11 mouse cellular contexts compared by ENCODE assay signal in the genomic region with DNA sequence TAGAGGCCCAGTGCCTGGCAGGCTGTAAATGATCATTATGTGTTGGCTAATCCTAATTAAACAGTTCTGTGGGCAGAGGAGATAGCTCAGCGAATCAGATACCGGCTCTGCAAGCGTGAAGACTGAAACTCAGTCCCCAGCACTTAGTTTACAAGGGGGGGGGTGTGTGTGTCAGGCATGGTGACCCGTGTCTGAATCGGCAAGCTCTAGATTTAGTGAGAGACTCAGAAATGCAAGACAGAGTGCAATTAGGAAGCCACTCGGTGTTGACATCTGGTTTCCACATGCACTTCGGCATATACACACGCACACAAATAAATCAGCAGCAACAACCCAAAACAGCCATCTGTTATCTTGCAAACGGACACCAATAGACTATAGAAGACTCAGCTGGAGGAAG. TPM values are rescaled to one million over a fixed set of nuclear protein-coding genes. Genes with fewer than 3 reads are reported as not detected.
A peak's percentile ranks its signal among the peaks of the same experiment; 100 is the strongest.
DNase-seq lines count a peak whose midpoint lies in the region; ATAC-seq and TF ChIP-seq lines count a peak whose summit lies in the region.
"Had no signal": no experiment of that assay in that cellular context is flagged by ENCODE, and none has a peak within 500 bp of the region (broad histone marks: within the 10 kb centered on the region; RNA-seq: fewer than 3 reads in every experiment).

No protein-coding gene starts in this region.

- H3K4me3 ChIP-seq in liver, adult 2 months (ENCODE audit: insufficient read depth, low read depth, low read length) = no peak overlapping the region
- no peak overlapping the region for H3K4me3 ChIP-seq in heart, postnatal 0 days (ENCODE audit: low read depth, low read length)
- H3K4me3 ChIP-seq in megakaryocyte, embryonic 14.5 days (replicated peaks) = peak overlapping the region; percentile 55
- no peak overlapping the region for H3K4me3 ChIP-seq in forebrain, embryonic 16.5 days (replicated peaks; ENCODE audit: low read length)

- H3K4me2 ChIP-seq in heart, postnatal 0 days (ENCODE audit: low read depth, low read length) = peak overlapping the region; percentile 54
- no peak overlapping the region for H3K4me2 ChIP-seq in forebrain, embryonic 16.5 days (ENCODE audit: low read length)

- no peaks in the 10 kb centered on the region for H3K79me2 ChIP-seq in liver, adult 2 months (ENCODE audit: control insufficient read depth, insufficient read depth, low read length)

- no peaks in the 10 kb centered on the region for H3K36me3 ChIP-seq in liver, adult 2 months (ENCODE audit: control insufficient read depth, insufficient read depth, low read length)
- H3K36me3 ChIP-seq in heart, postnatal 0 days (replicated peaks; ENCODE audit: control insufficient read depth, insufficient read depth, low read length) = peaks cover 22% of the 10 kb centered on the region; the same call in 1 of the 2 replicates
- no peaks in the 10 kb centered on the region for H3K36me3 ChIP-seq in megakaryocyte, embryonic 14.5 days (replicated peaks; ENCODE audit: low read length)
- H3K36me3 ChIP-seq in forebrain, embryonic 16.5 days (ENCODE audit: control insufficient read depth, insufficient read depth) = no peaks in the 10 kb centered on the region

- peak overlapping the region; percentile 52 for H3K27ac ChIP-seq in liver, adult 2 months (replicated peaks; ENCODE audit: insufficient read depth, low read depth, low read length)
- peak overlapping the region; percentile 85 for H3K27ac ChIP-seq in heart, postnatal 0 days (ENCODE audit: low read depth)
- no peak overlapping the region for H3K27ac ChIP-seq in forebrain, embryonic 16.5 days (ENCODE audit: low read length)

- TF ChIP-seq POLR2A in liver, adult 2 months (IDR thresholded peaks at IDR 0.05; ENCODE audit: extremely low read depth, insufficient read depth, low read length) = no peak

- H3K27me3 ChIP-seq in liver, adult 2 months (ENCODE audit: control insufficient read depth, insufficient read depth, low read length) = no peaks in the 10 kb centered on the region
- no peaks in the 10 kb centered on the region for H3K27me3 ChIP-seq in heart, postnatal 0 days (ENCODE audit: control insufficient read depth, insufficient read depth, low read length)
- H3K27me3 ChIP-seq in megakaryocyte, embryonic 14.5 days (replicated peaks) = peaks cover 58% of the 10 kb centered on the region
- no peaks in the 10 kb centered on the region for H3K27me3 ChIP-seq in forebrain, embryonic 16.5 days (replicated peaks; ENCODE audit: control insufficient read depth, insufficient read depth, low read length)

- peak; percentile 86 for DNase-seq in heart, adult 11 months
- no peak for DNase-seq in heart, adult 9 months (ENCODE audit: low spot score in 2 of 2)
- DNase-seq in liver, adult 2 months (ENCODE audit: extremely low read depth, low read depth, low spot score) = no peak
- DNase-seq in liver = no peak
- no peak for DNase-seq in heart, postnatal 0 days (ENCODE audit: low spot score)
- DNase-seq in thymus, postnatal 25 days = no peak
- DNase-seq: adrenal gland, postnatal 25 days; cerebellum, adult 8-10 months; forebrain, postnatal 0 days had no signal

- WGBS in liver, adult 2 months = 46% methylated on average over 9 of the region's 9 CpGs
- 22% methylated on average over 9 of the region's 9 CpGs for WGBS in heart, postnatal 0 days
- WGBS in forebrain, embryonic 16.5 days = 73% methylated on average over 9 of the region's 9 CpGs

- no peaks in the 10 kb centered on the region for H3K9me3 ChIP-seq in heart, postnatal 0 days (replicated peaks; ENCODE audit: control insufficient read depth, low read length)
- H3K9me3 ChIP-seq in megakaryocyte, embryonic 14.5 days = no peaks in the 10 kb centered on the region
- no peaks in the 10 kb centered on the region for H3K9me3 ChIP-seq in forebrain, embryonic 16.5 days (ENCODE audit: control insufficient read depth, low read length)

- no peak for TF ChIP-seq EP300 in heart, postnatal 0 days (IDR thresholded peaks at IDR 0.05; ENCODE audit: low read depth)

- no peak for ATAC-seq in heart, postnatal 0 days (ENCODE audit: insufficient read depth, low read depth)
- ATAC-seq in forebrain, embryonic 16.5 days = no peak
- ATAC-seq: forebrain, postnatal 0 days had no signal

- no peak overlapping the region for H3K9ac ChIP-seq in liver, adult 2 months (ENCODE audit: low read depth, low read length)
- H3K9ac ChIP-seq in heart, postnatal 0 days (replicated peaks; ENCODE audit: low read depth, low read length) = no peak overlapping the region
- H3K9ac ChIP-seq in forebrain, embryonic 16.5 days (replicated peaks; ENCODE audit: low read depth, low read length) = no peak overlapping the region
- H3K9ac ChIP-seq: forebrain, postnatal 0 days had no signal

- TF ChIP-seq CTCF in liver, adult 2 months (IDR thresholded peaks at IDR 0.05; ENCODE audit: low read depth, low read length) = no peak
- TF ChIP-seq CTCF in heart, postnatal 0 days (IDR thresholded peaks at IDR 0.05; ENCODE audit: low read depth) = no peak

- peaks cover 20% of the 10 kb centered on the region for H3K4me1 ChIP-seq in liver, adult 2 months (ENCODE audit: control insufficient read depth, insufficient read depth, low read length)
- peaks cover 84% of the 10 kb centered on the region for H3K4me1 ChIP-seq in heart, postnatal 0 days (ENCODE audit: control insufficient read depth, insufficient read depth)
- peaks cover 75% of the 10 kb centered on the region for H3K4me1 ChIP-seq in megakaryocyte, embryonic 14.5 days
- H3K4me1 ChIP-seq in forebrain, embryonic 16.5 days (replicated peaks; ENCODE audit: control insufficient read depth, insufficient read depth, low read length) = 0 out of 2 replicates have a peak, but pooled peaks cover 4% of the 10 kb centered on the region

RNA-seq across cellular contexts. Expression of a gene that starts 8.0 kb away (rescaled TPM):
- 2.6 and 3.0 TPM in 2 replicates for total RNA-seq in liver, adult 2 months (2014; rRNA removed)
- 2.8 and 3.3 TPM in 2 replicates for polyA plus RNA-seq in liver, adult 2 months (2012; rRNA removed)
- 88.6 and 94.0 TPM in 2 replicates for total RNA-seq in heart, postnatal 0 days (2014; rRNA removed; ENCODE audit: low replicate concordance)
- 103 and 116 TPM in 2 replicates for polyA plus RNA-seq in heart, postnatal 0 days (2015; fragmentation: Nextera tagmentation; extraction: Ambion mirVana)
- polyA plus RNA-seq in megakaryocyte, embryonic 14.5 days (2012; ENCODE audit: insufficient read depth, low replicate concordance) = 0.43 and 11.0 TPM in 2 replicates
- 8.3 and 9.9 TPM in 2 replicates for polyA plus RNA-seq in forebrain, embryonic 16.5 days (2015; fragmentation: Nextera tagmentation; extraction: Ambion mirVana)
